Comparison of ENCODE assay signal across 8 mouse cellular contexts in genomic region chr4:149099369-149100017, GRCm38 (mm10). TPM values are rescaled to one million over a fixed set of nuclear protein-coding genes. Genes with fewer than 3 reads are reported as not detected.
DNase-seq lines count a peak whose midpoint lies in the region; ATAC-seq and TF ChIP-seq lines count a peak whose summit lies in the region.

Gene Pex14 (minus strand): TSS chr4:149099876.

- TF ChIP-seq POLR2A in heart, adult 2 months (IDR thresholded peaks at IDR 0.05; ENCODE audit: insufficient read depth, low read depth, low read length) = peak; percentile 74

- intact Hi-C loops in heart, adult 2 months (cut with DNase I) = loop anchor here (2.0 kb wide), 1 partner anchor 67 kb away; the partner anchor contains the start of gene Pgd

- H3K27me3 ChIP-seq in embryonic facial prominence, embryonic 13.5 days = no peaks in the 10 kb centered on the region
- no peaks in the 10 kb centered on the region for H3K27me3 ChIP-seq in heart, adult 2 months (ENCODE audit: control insufficient read depth, insufficient read depth, low read length)
- H3K27me3 ChIP-seq in limb, embryonic 13.5 days = no peaks in the 10 kb centered on the region
- no peaks in the 10 kb centered on the region for H3K27me3 ChIP-seq in midbrain, embryonic 16.5 days (ENCODE audit: control insufficient read depth, insufficient read depth, low read depth, low read length)

- WGBS in embryonic facial prominence, embryonic 13.5 days = under 1% methylated on average over 49 of the region's 50 CpGs
- WGBS in heart, adult 2 months = under 1% methylated on average over 50 of the region's 50 CpGs
- WGBS in limb, embryonic 13.5 days = 0% methylated on average over 49 of the region's 50 CpGs
- WGBS in midbrain, embryonic 16.5 days = 0% methylated on average over 49 of the region's 50 CpGs

- no peak for TF ChIP-seq EP300 in heart, adult 2 months (IDR thresholded peaks at IDR 0.05; ENCODE audit: insufficient read depth, low read depth, low read length)

- no peak for TF ChIP-seq CTCF in heart, adult 2 months (IDR thresholded peaks at IDR 0.05)

- peaks cover 4% of the 10 kb centered on the region for H3K79me2 ChIP-seq in heart, adult 2 months (replicated peaks; ENCODE audit: control insufficient read depth, insufficient read depth, low read length)

- H3K9me3 ChIP-seq in embryonic facial prominence, embryonic 13.5 days = no peaks in the 10 kb centered on the region
- no peaks in the 10 kb centered on the region for H3K9me3 ChIP-seq in limb, embryonic 13.5 days
- no peaks in the 10 kb centered on the region for H3K9me3 ChIP-seq in midbrain, embryonic 16.5 days (replicated peaks; ENCODE audit: control insufficient read depth, low read length, poor library complexity, severe bottlenecking)

- peak; percentile 75 for DNase-seq in 3134 (ENCODE audit: extremely low read depth, insufficient read length, low spot score)
- peak; percentile 93 to 95 for DNase-seq in adrenal gland, postnatal 36 days
- DNase-seq in heart, adult 2 months = peak; percentile 92 to 93
- DNase-seq in kidney, adult 8-10 months = peak; percentile 91 to 94
- DNase-seq in spleen, postnatal 10 days (ENCODE audit: low spot score in 2 of 2) = peak; percentile 84 to 94

- peak within 1 kb of the TSS; percentile 93 for H3K4me2 ChIP-seq in embryonic facial prominence, embryonic 13.5 days
- H3K4me2 ChIP-seq in limb, embryonic 13.5 days (replicated peaks) = peak within 1 kb of the TSS; percentile 96
- H3K4me2 ChIP-seq in midbrain, embryonic 16.5 days (ENCODE audit: low read length) = peak within 1 kb of the TSS; percentile 98

- H3K27ac ChIP-seq in embryonic facial prominence, embryonic 13.5 days = peak within 1 kb of the TSS; percentile 13; the same call in 1 of the 2 replicates
- peak within 1 kb of the TSS; percentile 75 for H3K27ac ChIP-seq in heart, adult 2 months
- H3K27ac ChIP-seq in limb, embryonic 13.5 days = peak within 1 kb of the TSS; percentile 44; the same call in 1 of the 2 replicates
- H3K27ac ChIP-seq in midbrain, embryonic 16.5 days (ENCODE audit: low read length) = peak within 1 kb of the TSS; percentile 58

- H3K4me1 ChIP-seq in embryonic facial prominence, embryonic 13.5 days = peaks cover 15% of the 10 kb centered on the region
- peaks cover 6% of the 10 kb centered on the region for H3K4me1 ChIP-seq in heart, adult 2 months (ENCODE audit: control insufficient read depth, insufficient read depth, low read length)
- peaks cover 18% of the 10 kb centered on the region for H3K4me1 ChIP-seq in limb, embryonic 13.5 days
- peaks cover 11% of the 10 kb centered on the region for H3K4me1 ChIP-seq in midbrain, embryonic 16.5 days (ENCODE audit: control insufficient read depth, insufficient read depth, low read length)

- peak within 1 kb of the TSS; percentile 90 for H3K9ac ChIP-seq in embryonic facial prominence, embryonic 13.5 days
- H3K9ac ChIP-seq in heart, adult 2 months (ENCODE audit: low read depth, low read length) = peak within 1 kb of the TSS; percentile 93
- H3K9ac ChIP-seq in limb, embryonic 13.5 days = peak within 1 kb of the TSS; percentile 91
- peak within 1 kb of the TSS; percentile 95 for H3K9ac ChIP-seq in midbrain, embryonic 16.5 days (ENCODE audit: low read depth, low read length)

- H3K36me3 ChIP-seq in embryonic facial prominence, embryonic 13.5 days = no peaks in the 10 kb centered on the region
- H3K36me3 ChIP-seq in heart, adult 2 months (ENCODE audit: control insufficient read depth, insufficient read depth, low read length) = no peaks in the 10 kb centered on the region; the same call in 1 of the 2 replicates
- no peaks in the 10 kb centered on the region for H3K36me3 ChIP-seq in limb, embryonic 13.5 days
- no peaks in the 10 kb centered on the region for H3K36me3 ChIP-seq in midbrain, embryonic 16.5 days (ENCODE audit: control insufficient read depth, insufficient read depth, low read length)

- peak within 1 kb of the TSS; percentile 99 for H3K4me3 ChIP-seq in embryonic facial prominence, embryonic 13.5 days
- H3K4me3 ChIP-seq in heart, adult 2 months = peak within 1 kb of the TSS; percentile 99
- peak within 1 kb of the TSS; percentile 98 for H3K4me3 ChIP-seq in limb, embryonic 13.5 days
- H3K4me3 ChIP-seq in midbrain, embryonic 16.5 days (ENCODE audit: low read depth, low read length) = peak within 1 kb of the TSS; percentile 100

- peak; percentile 79 for ATAC-seq in embryonic facial prominence, embryonic 13.5 days (ENCODE audit: insufficient number of reproducible peaks, insufficient read depth, low FRiP score, low TSS enrichment, low read depth)
- ATAC-seq in limb, embryonic 13.5 days (ENCODE audit: low FRiP score, low read depth) = peak; percentile 85
- ATAC-seq in midbrain, embryonic 16.5 days = peak; percentile 75

RNA-seq across cellular contexts. Expression of gene Pex14, which starts in this region (rescaled TPM):
- 10 to 100 TPM; 61.6 to 76.4 TPM for total RNA-seq in adrenal gland, postnatal 36 days (2021)
- 50.2 and 51.2 TPM in 2 replicates for polyA plus RNA-seq in embryonic facial prominence, embryonic 13.5 days (2015; fragmentation: Nextera tagmentation; extraction: Ambion mirVana)
- total RNA-seq in heart, adult 2 months (2021) = 10 to 100 TPM; 20.1 to 23.7 TPM
- polyA plus RNA-seq in heart, adult 2 months (2012; rRNA removed) = 17.4 and 21.2 TPM in 2 replicates
- 51.1 and 54.3 TPM in 2 replicates for polyA plus RNA-seq in limb, embryonic 13.5 days (2015; fragmentation: Nextera tagmentation; extraction: Ambion mirVana)
- 57.0 and 58.7 TPM in 2 replicates for polyA plus RNA-seq in midbrain, embryonic 16.5 days (2015; fragmentation: Nextera tagmentation; extraction: Ambion mirVana)

Comparison
In these comparisons a context has a peak if more than half of its experiments do, and no peak if none do; other contexts are left out.
1. Peak in every context shown above with its lines: DNase-seq, ATAC-seq, H3K4me3 ChIP-seq and H3K27ac ChIP-seq.
2. H3K27ac ChIP-seq: peak in every context shown above with its lines; median percentile 75 in heart, adult 2 months; 58 in midbrain, embryonic 16.5 days; 44 in limb, embryonic 13.5 days; 13 in embryonic facial prominence, embryonic 13.5 days.